Mouse (Mus musculus): ENCODE measurements around the gene Uox. TPM values are rescaled to one million over a fixed set of nuclear protein-coding genes. Genes with fewer than 3 reads are reported as not detected.

Uox gene
- 0.39 and 0.88 TPM in 2 replicates for polyA plus RNA-seq (2021; fragmentation: Nextera tagmentation)
- long read RNA-seq, experiment 1, partial matches to known transcripts, result 1 of 5 reads
- long read RNA-seq, experiment 1, other reads (novel, unspliced or antisense), result 4 of 5 reads
- long read RNA-seq, experiment 2, partial matches to known transcripts, result 0 of 2 reads
- long read RNA-seq, experiment 2, other reads (novel, unspliced or antisense), result 2 of 2 reads

DNA sequence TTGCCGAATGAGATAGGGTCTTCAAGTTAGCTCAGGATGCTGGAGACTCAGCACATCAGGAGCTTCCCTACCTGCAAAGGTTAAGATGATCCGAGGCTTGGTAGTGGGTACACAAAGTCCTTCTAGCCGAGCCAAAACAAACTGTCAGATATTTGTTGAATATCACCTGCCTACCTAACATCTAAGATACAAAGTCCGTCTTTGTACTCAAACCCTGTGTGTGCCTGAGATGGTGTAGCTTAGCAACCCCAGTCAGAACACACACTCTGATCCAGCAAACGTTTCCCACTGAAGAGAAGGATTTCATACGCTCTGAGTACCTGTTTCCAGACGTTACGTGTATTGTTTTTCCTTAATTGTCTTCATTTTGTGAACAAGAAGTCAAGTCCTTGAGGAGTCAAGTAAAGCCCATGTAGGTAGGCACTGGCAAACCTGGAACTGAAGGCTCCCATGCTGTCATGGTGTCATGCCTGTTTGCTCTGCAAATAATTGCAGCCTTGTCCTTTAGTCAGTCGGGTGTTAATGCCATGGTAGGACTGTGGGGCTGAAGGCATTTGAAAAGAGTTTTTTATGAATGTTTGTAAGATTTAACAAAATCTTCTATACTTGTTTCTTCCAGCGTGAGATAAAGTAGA is at the start of gene Uox:
Uox (plus strand) TSS at position 279 of the 635 bp plus-strand sequence.

DNA sequence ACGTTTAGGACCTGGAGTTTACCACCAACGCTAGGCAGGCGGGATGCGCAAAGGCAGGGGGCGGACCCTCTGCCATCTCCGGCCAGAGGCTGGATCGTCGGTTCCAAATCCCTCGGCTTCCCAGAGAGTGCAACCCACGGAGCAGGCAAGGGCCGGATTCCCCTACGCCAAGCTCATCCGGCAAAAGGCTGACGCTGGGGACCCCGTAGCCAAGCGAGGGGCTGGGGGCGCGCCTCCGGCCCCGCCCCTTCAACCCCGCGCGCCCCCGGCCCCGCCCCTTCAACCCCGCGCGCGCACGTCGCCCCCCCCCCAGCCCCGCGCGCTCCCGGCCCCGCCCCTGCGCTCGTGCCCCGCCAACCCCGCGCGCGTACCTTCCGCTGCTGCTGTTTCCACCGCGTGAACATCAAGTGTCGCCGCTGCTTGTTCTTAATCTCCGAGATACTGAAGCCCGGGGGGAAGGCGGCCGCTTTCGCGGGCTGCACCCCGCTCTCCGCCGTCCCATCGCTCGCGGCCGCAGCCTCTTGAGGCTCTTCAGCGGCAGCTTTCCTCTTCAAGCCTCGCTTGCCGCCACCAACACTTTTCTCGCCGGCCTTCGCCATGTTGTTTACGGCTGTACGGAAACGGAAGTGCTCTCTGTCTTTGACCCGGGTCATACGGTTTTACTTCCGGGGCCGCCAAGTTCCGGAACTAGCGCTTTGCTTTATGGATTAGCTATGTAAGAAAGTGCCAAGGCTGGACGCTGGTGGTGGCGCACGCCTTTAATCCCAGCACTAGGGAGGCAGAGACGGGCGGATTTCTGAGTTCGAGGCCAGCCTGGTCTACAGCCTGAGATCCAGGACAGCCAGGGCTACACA is 49.2 kb upstream of the Uox start, which contains the start of gene Rpf1:
Rpf1 (minus strand) TSS at position 632 of the 854 bp plus-strand sequence.

DNA sequence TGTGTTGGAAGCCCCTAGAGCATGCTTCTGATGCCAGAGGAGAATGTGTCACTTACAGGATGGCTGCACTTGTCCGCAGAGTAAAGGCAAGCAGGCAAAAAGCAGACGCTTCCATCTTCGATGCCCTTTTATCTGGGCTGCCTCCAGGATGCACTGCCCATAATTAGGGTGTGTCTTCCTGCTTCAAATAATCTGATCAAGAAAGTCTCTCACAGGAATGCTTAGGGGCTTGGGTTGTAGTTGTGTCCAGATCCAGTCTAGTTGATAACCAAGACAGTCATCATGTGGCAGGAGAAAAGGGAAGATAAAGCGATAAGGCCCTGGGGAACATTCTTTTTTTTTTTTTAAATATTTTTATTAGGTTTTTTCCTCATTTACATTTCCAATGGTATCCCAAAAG is 45.3 kb downstream of the Uox start, which contains the start of gene Dnase2b:
Dnase2b (minus strand) TSS at position 101 of the 400 bp plus-strand sequence.

DNA sequence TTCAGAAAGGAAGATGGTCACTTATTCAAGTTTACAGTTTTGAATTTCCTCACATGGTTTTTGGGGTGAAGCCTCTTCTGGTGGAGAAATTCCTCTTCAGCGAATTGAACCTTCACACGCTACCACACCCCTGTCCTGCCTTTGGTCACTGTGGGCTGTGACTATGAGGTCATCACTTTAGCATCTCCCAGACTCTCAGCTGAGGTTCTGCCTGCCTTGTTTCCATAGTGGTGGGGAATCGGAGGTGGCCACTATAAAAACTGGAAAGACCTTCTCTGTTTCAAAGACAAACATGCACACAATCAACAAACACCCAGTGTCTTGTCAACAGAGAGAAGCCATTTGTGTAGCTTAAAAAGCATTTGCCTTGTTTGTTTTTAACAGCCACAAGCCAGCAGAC is 81.0 kb downstream of the Uox start, which contains the start of gene 4930503B20Rik:
4930503B20Rik (minus strand) TSS at position 101 of the 400 bp plus-strand sequence.

Other genes starting within 250 kb of the Uox start
- gene Ssx2ip, start 165.8 kb upstream of the Uox start, polyA plus RNA-seq (2021; fragmentation: Nextera tagmentation), result 18.1 and 35.3 TPM in 2 replicates
- 6.4 and 6.6 TPM in 2 replicates for gene Ctbs, start 120.6 kb upstream of the Uox start, polyA plus RNA-seq (2021; fragmentation: Nextera tagmentation)
- gene Spata1, start 70.7 kb upstream of the Uox start, polyA plus RNA-seq (2021; fragmentation: Nextera tagmentation), result 0.93 and 1.0 TPM in 2 replicates
- gene Gng5, start 70.6 kb upstream of the Uox start, polyA plus RNA-seq (2021; fragmentation: Nextera tagmentation), result 279 and 373 TPM in 2 replicates
- 12.2 and 12.4 TPM in 2 replicates for gene Rpf1, start 49.0 kb upstream of the Uox start, polyA plus RNA-seq (2021; fragmentation: Nextera tagmentation)
- gene Dnase2b, start 45.2 kb downstream of the Uox start, polyA plus RNA-seq (2021; fragmentation: Nextera tagmentation), result not detected in 2 replicates
- not detected in 2 replicates for gene 4930503B20Rik, start 80.9 kb downstream of the Uox start, polyA plus RNA-seq (2021; fragmentation: Nextera tagmentation)
- gene Samd13, start 115.2 kb downstream of the Uox start, polyA plus RNA-seq (2021; fragmentation: Nextera tagmentation), result 0.64 and 0.85 TPM in 2 replicates
- 138 and 190 TPM in 2 replicates for gene Prkacb, start 242.6 kb downstream of the Uox start, polyA plus RNA-seq (2021; fragmentation: Nextera tagmentation)

Measured in left cerebral cortex, adult 6 months (tissue).